Mouse (Mus musculus) testis, adult 10 weeks (tissue): ENCODE measurements around the gene Ankrd1. TPM values are rescaled to one million over a fixed set of nuclear protein-coding genes. Genes with fewer than 3 reads are reported as not detected.

Experiments used
- polyA plus RNA-seq: library from polyadenylated mRNA; stranded (reverse); fragments of 350-450 nt; fragmentation: Illumina TruSeq; extraction: RNeasy Lipid Tissue Mini Kit (QIAGEN cat#74804); gene quantifications from one replicate; pipeline ENCODE4 v1.2.3, GENCODE M21; 2014; ENCODE audit warnings: low read depth, low replicate concordance

Ankrd1 gene
- 0.14 TPM for polyA plus RNA-seq

DNA sequence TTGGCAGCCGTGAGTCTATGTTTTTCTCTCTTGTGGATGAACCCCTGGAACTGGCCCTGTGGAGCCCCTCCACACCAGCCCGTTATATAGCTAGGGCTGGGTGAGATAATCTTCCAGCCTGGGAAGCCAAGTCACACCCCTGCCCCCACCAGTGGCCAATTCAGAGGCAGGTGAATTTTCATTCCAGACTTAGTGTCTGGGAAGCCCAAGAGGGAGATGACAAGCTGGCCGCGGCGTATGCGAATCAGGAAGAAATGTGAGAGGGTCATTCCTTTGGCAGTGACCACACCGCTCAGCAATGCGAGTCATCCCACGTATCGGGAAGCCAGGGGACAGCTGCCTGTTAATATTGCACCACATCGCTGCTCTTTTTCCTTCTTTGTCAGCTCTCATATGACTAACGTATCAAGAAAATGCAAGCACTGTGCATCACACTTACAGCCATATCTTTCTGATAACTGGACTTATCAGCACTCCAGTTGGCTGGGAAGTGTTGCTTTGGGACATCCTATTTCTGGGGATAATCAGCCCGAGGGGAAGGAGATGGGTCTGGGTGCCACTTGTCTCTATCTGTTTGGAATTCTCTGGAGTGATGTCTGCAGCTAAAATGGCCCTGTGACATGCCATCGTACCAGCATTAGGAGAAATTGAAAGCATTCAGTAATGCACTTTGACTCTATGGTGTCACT, at the start of gene Ankrd1:
Ankrd1 (minus strand) TSS at position 317 of the 689 bp plus-strand sequence.

GRCm38 (mm10) chr19:36083262-36084225, 36.4 kb downstream of the Ankrd1 start, which contains the start of gene Rpp30:
Rpp30 (plus strand) TSS chr19:36083716.

Other genes with a start within 250 kb of the Ankrd1 start
- 0.06 TPM for gene Htr7, start 62.6 kb downstream of the Ankrd1 start, polyA plus RNA-seq
- 143 TPM for gene Rpp30, start 36.4 kb downstream of the Ankrd1 start, polyA plus RNA-seq
- 136 TPM for gene Pcgf5, start 228.2 kb upstream of the Ankrd1 start, polyA plus RNA-seq